Mouse (Mus musculus) forebrain, embryonic 16.5 days (tissue): ENCODE data around the gene Trnt1. TPM values are rescaled to one million over a fixed set of nuclear protein-coding genes. Genes with fewer than 3 reads are reported as not detected.
A peak's percentile ranks its signal among the peaks of the same experiment; 100 is the strongest.

ENCODE experiments used
- ATAC-seq: fragments of 200-750 bp; cut with Nextera tagmentation; 2 replicates; pipeline ENCODE4 v1.8.0; 2017; ENCODE audit warnings: mild to moderate bottlenecking, moderate library complexity
- H3K27ac ChIP-seq: fragments of 300-500 bp; sonication (generic); 2 replicates; pipeline ENCODE4 v1.5.1; 2014; ENCODE audit warnings: low read length, control low read depth
- H3K27me3 ChIP-seq: fragments of 300-500 bp; sonication (generic); replicated peaks from 2 replicates; pipeline ENCODE4 v1.6.1; 2014; ENCODE audit warnings: low read length; ENCODE audit not compliant: control insufficient read depth, insufficient read depth
- H3K36me3 ChIP-seq: fragments of 300-500 bp; sonication (generic); 2 replicates; pipeline ENCODE4 v1.6.1; 2014; ENCODE audit not compliant: control insufficient read depth, insufficient read depth
- H3K4me1 ChIP-seq: fragments of 300-500 bp; sonication (generic); replicated peaks from 2 replicates; pipeline ENCODE4 v1.6.1; 2014; ENCODE audit warnings: low read length; ENCODE audit not compliant: control insufficient read depth, insufficient read depth
- H3K4me2 ChIP-seq: fragments of 300-500 bp; sonication (generic); 2 replicates; pipeline ENCODE4 v1.6.1; 2014; ENCODE audit warnings: mild to moderate bottlenecking, low read length, control low read depth
- H3K4me3 ChIP-seq: fragments of 300-500 bp; sonication (generic); replicated peaks from 2 replicates; pipeline ENCODE4 v1.5.1; 2014; ENCODE audit warnings: mild to moderate bottlenecking, low read length, control low read depth
- H3K9ac ChIP-seq: fragments of 300-500 bp; sonication (generic); replicated peaks from 2 replicates; pipeline ENCODE4 v1.6.1; 2014; ENCODE audit warnings: low read depth, low read length, control low read depth
- H3K9me3 ChIP-seq: fragments of 300-500 bp; sonication (generic); 2 replicates; pipeline ENCODE4 v1.6.1; 2016; ENCODE audit warnings: low read length; ENCODE audit not compliant: control insufficient read depth
- WGBS: fragments of 180-500 bp; shearing (Covaris S2); extraction: QIAGEN DNeasy Blood & Tissue Kit; methylation state at CpG from one replicate; pipeline ENCODE4 v1.1.7; 2014; 5-methylcytosine and 5-hydroxymethylcytosine counted together
- polyA plus RNA-seq: library from polyadenylated mRNA; unstranded; fragments of >200 nt; fragmentation: Nextera tagmentation; extraction: Ambion mirVana; gene quantifications from 2 replicates; pipeline ENCODE4 v1.2.1, GENCODE M21; 2015

The Trnt1 gene
- polyA plus RNA-seq, 1 experiment from 2014 or later, result 66.6 TPM

GRCm38 (mm10) chr6:106799333-106800226, 30.7 kb downstream of the Trnt1 start, which contains the start of gene Crbn:
Crbn (minus strand) TSS chr6:106800077.
- no peaks in the 10 kb centered on the region for H3K27me3 ChIP-seq
- 2% methylated on average over 55 of the region's 57 CpGs for WGBS
- H3K4me3 ChIP-seq, result peak within 1 kb of the TSS; percentile 91
- no peak within 1 kb of the TSS; the same call in 1 of the 2 replicates for H3K27ac ChIP-seq
- H3K9ac ChIP-seq, result peak within 1 kb of the TSS; percentile 87
- ATAC-seq, result peak; percentile 97
- H3K4me2 ChIP-seq, result peak within 1 kb of the TSS; percentile 94
- no peaks in the 10 kb centered on the region for H3K9me3 ChIP-seq
- H3K4me1 ChIP-seq, result peaks cover 12% of the 10 kb centered on the region
- H3K36me3 ChIP-seq, result peaks cover 6% of the 10 kb centered on the region

GRCm38 (mm10) chr6:106800227-106800557, 31.3 kb downstream of the Trnt1 start:
- Histone ChIP-seq H3K4me2 (peak overlapping the region; percentile 94), H3K27ac (no peak overlapping the region), H3K36me3 (peaks cover 2% of the 10 kb centered on the region; the same call in 1 of the 2 replicates), H3K4me1 (peaks cover 12% of the 10 kb centered on the region), H3K4me3 (peak overlapping the region; percentile 91), H3K9me3 (no peaks in the 10 kb centered on the region), H3K9ac (peak overlapping the region; percentile 13; the same call in 1 of the 2 replicates), H3K27me3 (no peaks in the 10 kb centered on the region)
- ATAC-seq, result no peak
- 52% methylated on average over 5 of the region's 5 CpGs for WGBS

- peaks cover 3% of the 10 kb centered on the region; the same call in 1 of the 2 replicates for H3K4me1 ChIP-seq
- H3K4me3 ChIP-seq, result no peak overlapping the region
- no peak overlapping the region for H3K27ac ChIP-seq
- H3K9me3 ChIP-seq, result no peaks in the 10 kb centered on the region
- H3K36me3 ChIP-seq, result no peaks in the 10 kb centered on the region
- peak; percentile 49 for ATAC-seq
- H3K4me2 ChIP-seq, result no peak overlapping the region
- no peaks in the 10 kb centered on the region for H3K27me3 ChIP-seq
- no peak overlapping the region for H3K9ac ChIP-seq
- 21% methylated on average over 2 of the region's 2 CpGs for WGBS
Observed at GRCm38 (mm10) chr6:106804904-106805303, 36.0 kb downstream of the Trnt1 start.

GRCm38 (mm10) chr6:106809161-106809560, 40.2 kb downstream of the Trnt1 start:
- no peak for ATAC-seq
- H3K27ac ChIP-seq, result no peak overlapping the region
- no peak overlapping the region for H3K9ac ChIP-seq
- H3K4me2 ChIP-seq, result no peak overlapping the region
- H3K4me1 ChIP-seq, result no peaks in the 10 kb centered on the region
- H3K9me3 ChIP-seq, result no peaks in the 10 kb centered on the region
- WGBS, result 77% methylated on average over 2 of the region's 2 CpGs
- no peaks in the 10 kb centered on the region for H3K36me3 ChIP-seq
- no peak overlapping the region for H3K4me3 ChIP-seq
- no peaks in the 10 kb centered on the region for H3K27me3 ChIP-seq

GRCm38 (mm10) chr6:106810686-106811085, 41.8 kb downstream of the Trnt1 start:
- Histone ChIP-seq H3K4me2 (no peak overlapping the region), H3K36me3 (no peaks in the 10 kb centered on the region), H3K4me1 (no peaks in the 10 kb centered on the region), H3K27ac (no peak overlapping the region), H3K4me3 (no peak overlapping the region), H3K9ac (no peak overlapping the region), H3K9me3 (no peaks in the 10 kb centered on the region), H3K27me3 (no peaks in the 10 kb centered on the region)
- ATAC-seq, result no peak
- WGBS, result 91% methylated on average over 3 of the region's 3 CpGs

GRCm38 (mm10) chr6:106819246-106819645, 50.3 kb downstream of the Trnt1 start:
- ATAC-seq, result no peak
- Histone ChIP-seq H3K27ac (no peak overlapping the region), H3K36me3 (no peaks in the 10 kb centered on the region), H3K4me2 (no peak overlapping the region), H3K9me3 (no peaks in the 10 kb centered on the region), H3K27me3 (no peaks in the 10 kb centered on the region), H3K9ac (no peak overlapping the region), H3K4me1 (no peaks in the 10 kb centered on the region), H3K4me3 (no peak overlapping the region)

- Histone ChIP-seq H3K36me3 (no peaks in the 10 kb centered on the region), H3K9me3 (no peaks in the 10 kb centered on the region), H3K4me1 (no peaks in the 10 kb centered on the region), H3K27me3 (no peaks in the 10 kb centered on the region), H3K4me2 (no peak overlapping the region), H3K9ac (no peak overlapping the region), H3K27ac (no peak overlapping the region), H3K4me3 (no peak overlapping the region)
- WGBS, result 78% methylated on average over 3 of the region's 3 CpGs
- ATAC-seq, result no peak
Observed at GRCm38 (mm10) chr6:106819906-106820305, 51.0 kb downstream of the Trnt1 start.

GRCm38 (mm10) chr6:106820566-106820965, 51.6 kb downstream of the Trnt1 start:
- no peaks in the 10 kb centered on the region for H3K9me3 ChIP-seq
- ATAC-seq, result no peak
- H3K36me3 ChIP-seq, result no peaks in the 10 kb centered on the region
- no peak overlapping the region for H3K27ac ChIP-seq
- H3K4me1 ChIP-seq, result no peaks in the 10 kb centered on the region
- no peak overlapping the region for H3K4me2 ChIP-seq
- H3K4me3 ChIP-seq, result no peak overlapping the region
- H3K27me3 ChIP-seq, result no peaks in the 10 kb centered on the region
- H3K9ac ChIP-seq, result no peak overlapping the region

- H3K9ac ChIP-seq, result no peak overlapping the region
- 52% methylated on average over 1 of the region's 1 CpGs for WGBS
- ATAC-seq, result no peak
- H3K4me2 ChIP-seq, result no peak overlapping the region
- H3K27me3 ChIP-seq, result no peaks in the 10 kb centered on the region
- H3K4me1 ChIP-seq, result no peaks in the 10 kb centered on the region
- no peak overlapping the region for H3K27ac ChIP-seq
- H3K36me3 ChIP-seq, result no peaks in the 10 kb centered on the region
- H3K9me3 ChIP-seq, result no peaks in the 10 kb centered on the region
- no peak overlapping the region for H3K4me3 ChIP-seq
Observed at GRCm38 (mm10) chr6:106822329-106822728, 53.4 kb downstream of the Trnt1 start.
